9 mouse cellular contexts compared by ENCODE assay signal in genomic region chr10:53641507-53641906, GRCm38 (mm10). TPM values are rescaled to one million over a fixed set of nuclear protein-coding genes. Genes with fewer than 3 reads are reported as not detected.
DNase-seq lines count a peak whose midpoint lies in the region; ATAC-seq lines count a peak whose summit lies in the region.
"Had no signal": no experiment of that assay in that cellular context is flagged by ENCODE, and none has a peak within 500 bp of the region (broad histone marks: within the 10 kb centered on the region; RNA-seq: fewer than 3 reads in every experiment).

No protein-coding gene starts in this region.

- no peak overlapping the region for H3K9ac ChIP-seq in forebrain, embryonic 12.5 days
- no peak overlapping the region for H3K9ac ChIP-seq in forebrain, embryonic 16.5 days (replicated peaks; ENCODE audit: low read depth, low read length)
- H3K9ac ChIP-seq: heart, embryonic 13.5 days had no signal

- no peak for DNase-seq in forebrain, embryonic 10.5 days (ENCODE audit: extremely low spot score, low spot score)
- peak; percentile 19 for DNase-seq in thymus, postnatal 25 days
- no peak for DNase-seq in thymus, adult 18-20 months
- DNase-seq in left cerebral cortex, postnatal 25 days (ENCODE audit: low spot score in 2 of 2) = peak; percentile 36 to 67
- DNase-seq in retina, adult 2 months (ENCODE audit: low read depth, low spot score) = peak; percentile 16
- DNase-seq in spleen, postnatal 14 days (ENCODE audit: low spot score in 2 of 2) = no peak

- no peaks in the 10 kb centered on the region for H3K9me3 ChIP-seq in forebrain, embryonic 12.5 days
- no peaks in the 10 kb centered on the region for H3K9me3 ChIP-seq in forebrain, embryonic 10.5 days
- H3K9me3 ChIP-seq in forebrain, embryonic 16.5 days (ENCODE audit: control insufficient read depth, low read length) = no peaks in the 10 kb centered on the region
- H3K9me3 ChIP-seq: heart, embryonic 13.5 days had no signal

- H3K4me1 ChIP-seq in forebrain, embryonic 12.5 days = no peaks in the 10 kb centered on the region
- no peaks in the 10 kb centered on the region for H3K4me1 ChIP-seq in forebrain, embryonic 10.5 days
- H3K4me1 ChIP-seq in forebrain, embryonic 16.5 days (replicated peaks; ENCODE audit: control insufficient read depth, insufficient read depth, low read length) = no peaks in the 10 kb centered on the region
- H3K4me1 ChIP-seq: heart, embryonic 13.5 days had no signal

- no peak overlapping the region for H3K4me2 ChIP-seq in forebrain, embryonic 12.5 days
- no peak overlapping the region for H3K4me2 ChIP-seq in forebrain, embryonic 16.5 days (ENCODE audit: low read length)
- H3K4me2 ChIP-seq: heart, embryonic 13.5 days had no signal

- no peak overlapping the region for H3K27ac ChIP-seq in forebrain, embryonic 12.5 days
- H3K27ac ChIP-seq in forebrain, embryonic 10.5 days = no peak overlapping the region
- no peak overlapping the region for H3K27ac ChIP-seq in forebrain, embryonic 16.5 days (ENCODE audit: low read length)
- H3K27ac ChIP-seq: heart, embryonic 13.5 days had no signal

- H3K27me3 ChIP-seq in forebrain, embryonic 12.5 days = no peaks in the 10 kb centered on the region
- H3K27me3 ChIP-seq in forebrain, embryonic 10.5 days (ENCODE audit: poor library complexity, severe bottlenecking) = no peaks in the 10 kb centered on the region
- no peaks in the 10 kb centered on the region for H3K27me3 ChIP-seq in forebrain, embryonic 16.5 days (replicated peaks; ENCODE audit: control insufficient read depth, insufficient read depth, low read length)
- H3K27me3 ChIP-seq: heart, embryonic 13.5 days had no signal

- no peaks in the 10 kb centered on the region for H3K36me3 ChIP-seq in forebrain, embryonic 12.5 days (replicated peaks)
- no peaks in the 10 kb centered on the region for H3K36me3 ChIP-seq in forebrain, embryonic 10.5 days (replicated peaks)
- no peaks in the 10 kb centered on the region for H3K36me3 ChIP-seq in forebrain, embryonic 16.5 days (ENCODE audit: control insufficient read depth, insufficient read depth)
- H3K36me3 ChIP-seq: heart, embryonic 13.5 days had no signal

- 0 out of 2 replicates have a peak, but pooled peaks have one; percentile 55 for ATAC-seq in forebrain, embryonic 12.5 days (ENCODE audit: low FRiP score)
- ATAC-seq in forebrain, embryonic 16.5 days = peak; percentile 84

- intact Hi-C loops in left cerebral cortex, postnatal 25 days (cut with DNase I) = loop anchor here (1.0 kb wide), 1 partner anchor 155 kb away; no protein-coding TSS in a partner anchor

- H3K4me3 ChIP-seq in forebrain, embryonic 12.5 days (replicated peaks) = no peak overlapping the region
- H3K4me3 ChIP-seq in forebrain, embryonic 10.5 days = no peak overlapping the region
- no peak overlapping the region for H3K4me3 ChIP-seq in forebrain, embryonic 16.5 days (replicated peaks; ENCODE audit: low read length)
- H3K4me3 ChIP-seq: heart, embryonic 13.5 days had no signal

RNA-seq across cellular contexts. Expression of gene Mcm9, which starts 11.3 kb away (rescaled TPM):
- 15.7 and 18.9 TPM in 2 replicates for polyA plus RNA-seq in forebrain, embryonic 12.5 days (2016; fragmentation: Nextera tagmentation; extraction: Ambion mirVana)
- polyA plus RNA-seq in forebrain, embryonic 10.5 days (2016; fragmentation: Nextera tagmentation; extraction: Ambion mirVana) = 11.7 and 13.4 TPM in 2 replicates
- 6.1 and 8.2 TPM in 2 replicates for polyA plus RNA-seq in forebrain, embryonic 16.5 days (2015; fragmentation: Nextera tagmentation; extraction: Ambion mirVana)
- 1 to 10 TPM; 5.3 to 5.8 TPM for total RNA-seq in left cerebral cortex, postnatal 25 days (2021)

RNA-seq across cellular contexts. Expression of gene Asf1a, which starts 45.0 kb away (rescaled TPM):
- polyA plus RNA-seq in forebrain, embryonic 12.5 days (2016; fragmentation: Nextera tagmentation; extraction: Ambion mirVana) = 158 and 160 TPM in 2 replicates
- 169 and 182 TPM in 2 replicates for polyA plus RNA-seq in forebrain, embryonic 10.5 days (2016; fragmentation: Nextera tagmentation; extraction: Ambion mirVana)
- polyA plus RNA-seq in forebrain, embryonic 16.5 days (2015; fragmentation: Nextera tagmentation; extraction: Ambion mirVana) = 88.6 and 98.8 TPM in 2 replicates
- total RNA-seq in left cerebral cortex, postnatal 25 days (2021) = 10 to 100 TPM; 22.1 to 25.1 TPM

Comparison
In these comparisons a context has a peak if more than half of its experiments do, and no peak if none do; other contexts are left out.
1. DNase-seq: peak in thymus, postnatal 25 days (single experiment), left cerebral cortex, postnatal 25 days (2 of 2) and retina, adult 2 months (single experiment); none in forebrain, embryonic 10.5 days (single experiment), thymus, adult 18-20 months (0 of 2) and spleen, postnatal 14 days (0 of 2).